Mouse (Mus musculus) cerebellum, adult 2 months (tissue): ENCODE measurements around the gene Leng9. TPM values are rescaled to one million over a fixed set of nuclear protein-coding genes. Genes with fewer than 3 reads are reported as not detected.

Experiments used
- DNase-seq, 2 experiments: peaks; one replicate each; pipeline ENCODE4 v3.0.0; 2021
- H3K27ac ChIP-seq: fragments of 200-500 bp; 2 replicates; pipeline ENCODE4 v1.5.1; 2012; ENCODE audit warnings: low read length, control low read depth, inconsistent platforms; ENCODE audit not compliant: insufficient read depth
- H3K27me3 ChIP-seq: fragments of 200-500 bp; 2 replicates; pipeline ENCODE4 v1.6.1; 2012; ENCODE audit warnings: inconsistent platforms, mild to moderate bottlenecking, low read length, moderate library complexity; ENCODE audit not compliant: control insufficient read depth, insufficient read depth
- H3K4me1 ChIP-seq: fragments of 200-500 bp; 2 replicates; pipeline ENCODE4 v1.6.1; 2011; ENCODE audit warnings: low read length; ENCODE audit not compliant: control insufficient read depth, insufficient read depth
- H3K4me3 ChIP-seq: fragments of 200-500 bp; replicated peaks from 2 replicates; pipeline ENCODE3; 2011; ENCODE audit warnings: mild to moderate bottlenecking, low read depth, low read length, control low read depth; ENCODE audit not compliant: insufficient read depth
- CTCF ChIP-seq: fragments of 200-500 bp; IDR thresholded peaks from 2 replicates; pipeline ENCODE4 v1.5.1; 2011; ENCODE audit warnings: low read depth, mild to moderate bottlenecking, control low read depth, low read length, moderate library complexity, borderline replicate concordance; ENCODE audit not compliant: insufficient read depth
- POLR2A ChIP-seq: fragments of 200-500 bp; IDR thresholded peaks from 2 replicates; pipeline ENCODE4 v1.6.1; 2011; ENCODE audit warnings: low read length, control low read depth, borderline replicate concordance; ENCODE audit not compliant: insufficient read depth
- WGBS: fragments of 180-500 bp; shearing (Covaris S2); methylation state at CpG from one replicate; pipeline ENCODE4 v1.1.7; 2018; 5-methylcytosine and 5-hydroxymethylcytosine counted together
- polyA plus RNA-seq: library from polyadenylated mRNA; depleted of rRNA; stranded (reverse); fragments of >200 nt; gene quantifications from 2 replicates; pipeline ENCODE4 v1.2.3, GENCODE M21; 2012

The Leng9 gene
- polyA plus RNA-seq, 1 experiment: 8.8 TPM

DNA sequence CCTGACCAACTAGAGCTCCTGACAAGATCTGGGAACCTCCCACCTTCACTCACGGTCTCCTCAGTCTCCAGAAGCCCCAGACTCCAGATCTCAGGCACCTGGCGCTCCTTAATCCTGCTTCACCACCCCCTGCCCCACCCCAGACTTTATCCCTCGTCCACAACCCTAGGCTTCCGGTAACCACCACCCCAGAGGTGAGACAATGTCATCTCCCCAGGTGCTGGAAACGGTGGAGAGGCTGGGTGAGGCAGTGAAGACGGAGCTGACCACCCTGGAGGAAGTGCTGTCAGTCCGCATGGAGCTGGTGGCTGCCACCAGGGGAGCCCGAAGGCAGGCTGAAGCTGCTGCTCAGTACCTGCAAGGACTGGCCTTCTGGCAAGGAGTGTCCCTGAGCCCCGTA is 24.9 kb downstream of the Leng9 start:
- no peak for TF ChIP-seq CTCF
- TF ChIP-seq POLR2A: no peak
- Histone ChIP-seq H3K4me1 (peaks cover 33% of the 10 kb centered on the region), H3K27me3 (no peaks in the 10 kb centered on the region), H3K27ac (peak overlapping the region; percentile 53), H3K4me3 (no peak overlapping the region)
- peak in 1 of 2 experiments; percentile 24 for DNase-seq
- 34% methylated on average over 9 of the region's 9 CpGs for WGBS

DNA sequence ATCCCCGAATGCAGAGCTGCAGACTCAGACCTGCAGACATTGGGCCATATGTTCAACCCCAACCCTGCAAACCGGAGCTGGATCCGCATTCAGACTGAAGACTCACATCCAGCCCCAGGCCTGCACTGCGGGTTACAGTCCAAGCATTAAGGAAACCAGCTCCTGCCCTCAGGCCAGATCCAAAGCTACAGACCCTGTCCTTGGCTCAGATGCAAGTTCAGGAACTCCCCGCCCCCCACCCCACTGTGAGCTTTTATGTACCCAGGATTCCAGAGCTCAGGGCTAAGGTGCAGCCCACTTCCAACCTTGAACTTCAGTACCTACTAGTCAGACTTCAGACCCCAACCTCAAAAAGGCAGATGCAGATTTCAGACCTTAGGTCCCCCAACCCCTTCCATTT is 25.3 kb downstream of the Leng9 start:
- Histone ChIP-seq H3K4me3 (no peak overlapping the region), H3K27ac (peak overlapping the region; percentile 53), H3K27me3 (no peaks in the 10 kb centered on the region), H3K4me1 (peaks cover 33% of the 10 kb centered on the region)
- 9% methylated on average over 5 of the region's 5 CpGs for WGBS
- TF ChIP-seq CTCF (no peak), POLR2A (no peak)
- no peak for DNase-seq

DNA sequence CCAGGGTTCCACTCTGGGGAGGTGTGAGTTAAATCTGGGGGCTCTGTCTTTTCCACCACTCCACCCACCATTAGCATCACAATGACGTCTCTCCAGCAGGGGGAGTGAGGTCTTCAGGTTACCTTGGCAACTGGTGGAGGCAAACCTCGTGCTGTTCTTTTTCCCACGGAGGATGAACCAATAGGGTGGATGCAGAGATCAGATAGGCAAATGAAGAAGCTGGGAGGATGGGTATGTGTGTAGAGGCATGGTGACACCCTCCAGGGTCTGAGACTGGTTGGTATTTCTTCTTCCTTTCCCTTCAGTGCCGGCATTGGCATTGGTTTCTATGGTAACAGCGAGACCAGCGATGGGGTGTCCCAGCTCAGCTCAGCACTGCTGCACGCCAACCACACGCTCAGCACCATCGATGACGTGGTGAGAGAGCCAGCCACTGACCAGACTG is 25.8 kb downstream of the Leng9 start:
- WGBS: under 1% methylated on average over 10 of the region's 10 CpGs
- TF ChIP-seq CTCF (peak; percentile 25; the same call in 1 of the 2 replicates), POLR2A (no peak)
- peak; percentile 72 to 82 for DNase-seq
- Histone ChIP-seq H3K4me1 (peaks cover 33% of the 10 kb centered on the region), H3K27ac (peak overlapping the region; percentile 53), H3K4me3 (no peak overlapping the region), H3K27me3 (no peaks in the 10 kb centered on the region)

DNA sequence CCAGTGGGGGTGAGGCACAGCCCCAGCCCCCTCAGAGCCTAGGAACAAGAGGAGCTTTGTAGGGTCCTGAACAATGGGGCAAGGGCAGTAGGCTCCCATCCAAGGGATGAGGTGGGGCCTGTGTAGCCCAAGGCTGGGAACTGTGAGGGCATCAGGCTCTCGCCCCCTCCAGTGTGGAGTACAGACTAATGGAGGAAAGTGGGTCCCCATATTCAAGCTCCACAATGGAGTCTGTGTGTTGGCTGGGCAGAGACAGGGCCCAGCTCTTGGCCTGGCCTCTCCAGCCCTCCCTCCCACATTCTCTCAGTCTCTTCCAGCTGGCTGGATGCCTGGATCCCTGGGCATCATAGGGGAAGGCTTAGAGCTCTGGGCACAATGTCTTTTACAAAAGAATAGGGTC is 26.4 kb downstream of the Leng9 start:
- Histone ChIP-seq H3K27me3 (no peaks in the 10 kb centered on the region), H3K4me3 (no peak overlapping the region), H3K4me1 (peaks cover 33% of the 10 kb centered on the region), H3K27ac (peak overlapping the region; percentile 53)
- TF ChIP-seq CTCF (no peak), POLR2A (no peak)
- DNase-seq: peak; percentile 80 to 88
- 12% methylated on average over 1 of the region's 1 CpGs for WGBS

DNA sequence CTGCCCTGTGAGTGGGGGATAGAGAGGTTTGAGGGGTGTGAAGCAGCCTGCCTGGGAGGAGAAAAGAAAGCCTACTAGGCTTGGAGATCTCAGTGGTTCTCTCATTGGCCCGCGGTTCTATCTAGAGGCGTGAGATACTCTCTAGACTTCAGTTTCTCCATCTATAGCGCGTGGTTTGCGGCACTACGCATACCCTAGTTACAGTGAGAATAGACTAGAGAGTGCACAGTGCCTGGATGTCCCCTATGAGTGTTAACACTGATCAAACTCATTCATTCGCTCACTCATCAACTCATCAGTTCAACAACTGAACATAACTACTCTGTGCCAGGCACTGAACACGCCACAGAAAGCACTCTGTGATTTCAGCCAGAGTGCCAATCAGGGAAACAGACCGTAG is 27.4 kb downstream of the Leng9 start:
- H3K4me3 ChIP-seq: no peak overlapping the region
- peaks cover 33% of the 10 kb centered on the region for H3K4me1 ChIP-seq
- H3K27me3 ChIP-seq: no peaks in the 10 kb centered on the region
- H3K27ac ChIP-seq: peak overlapping the region; percentile 53
- WGBS: 69% methylated on average over 10 of the region's 10 CpGs
- TF ChIP-seq CTCF (no peak), POLR2A (no peak)
- peak in 1 of 2 experiments; percentile 21 for DNase-seq

DNA sequence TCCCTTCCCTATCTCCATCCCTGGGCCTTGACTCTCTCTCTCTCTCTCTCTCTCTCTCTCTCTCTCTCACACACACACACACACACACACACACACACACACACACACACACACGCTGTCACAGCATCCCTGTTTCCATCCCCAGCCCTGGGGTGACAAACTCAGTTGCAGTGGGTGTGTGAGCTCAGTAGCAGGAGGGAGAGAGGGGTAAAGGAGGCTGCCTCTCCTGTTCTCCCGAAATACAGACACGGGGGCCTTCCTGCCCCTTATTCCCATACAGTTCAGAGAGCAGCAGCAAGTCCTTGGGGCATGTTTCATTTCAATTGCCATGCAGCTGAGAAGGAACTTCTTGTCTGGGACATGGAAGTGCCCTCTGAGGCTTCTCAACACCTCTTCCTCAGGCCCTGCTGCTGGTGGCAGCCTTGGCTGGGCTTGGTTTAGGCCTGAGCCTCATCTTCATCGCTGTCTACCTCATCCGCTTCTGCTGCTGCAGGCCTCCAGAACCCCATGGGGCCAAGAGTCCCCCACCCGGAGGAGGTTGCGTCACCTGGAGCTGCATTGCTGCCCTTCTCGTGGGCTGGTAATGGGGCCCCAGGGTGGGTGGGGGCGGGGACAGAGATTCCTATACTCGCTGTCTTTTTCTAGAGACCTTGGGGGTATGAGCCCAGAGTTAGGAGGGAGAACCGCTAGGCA is 28.0 kb downstream of the Leng9 start:
- H3K27ac ChIP-seq: peak overlapping the region; percentile 53; the same call in 1 of the 2 replicates
- no peaks in the 10 kb centered on the region for H3K27me3 ChIP-seq
- peak in 1 of 2 experiments; percentile 28 for DNase-seq
- no peak for TF ChIP-seq POLR2A
- no peak for TF ChIP-seq CTCF
- no peak overlapping the region for H3K4me3 ChIP-seq
- peaks cover 33% of the 10 kb centered on the region for H3K4me1 ChIP-seq
- 34% methylated on average over 11 of the region's 11 CpGs for WGBS

DNA sequence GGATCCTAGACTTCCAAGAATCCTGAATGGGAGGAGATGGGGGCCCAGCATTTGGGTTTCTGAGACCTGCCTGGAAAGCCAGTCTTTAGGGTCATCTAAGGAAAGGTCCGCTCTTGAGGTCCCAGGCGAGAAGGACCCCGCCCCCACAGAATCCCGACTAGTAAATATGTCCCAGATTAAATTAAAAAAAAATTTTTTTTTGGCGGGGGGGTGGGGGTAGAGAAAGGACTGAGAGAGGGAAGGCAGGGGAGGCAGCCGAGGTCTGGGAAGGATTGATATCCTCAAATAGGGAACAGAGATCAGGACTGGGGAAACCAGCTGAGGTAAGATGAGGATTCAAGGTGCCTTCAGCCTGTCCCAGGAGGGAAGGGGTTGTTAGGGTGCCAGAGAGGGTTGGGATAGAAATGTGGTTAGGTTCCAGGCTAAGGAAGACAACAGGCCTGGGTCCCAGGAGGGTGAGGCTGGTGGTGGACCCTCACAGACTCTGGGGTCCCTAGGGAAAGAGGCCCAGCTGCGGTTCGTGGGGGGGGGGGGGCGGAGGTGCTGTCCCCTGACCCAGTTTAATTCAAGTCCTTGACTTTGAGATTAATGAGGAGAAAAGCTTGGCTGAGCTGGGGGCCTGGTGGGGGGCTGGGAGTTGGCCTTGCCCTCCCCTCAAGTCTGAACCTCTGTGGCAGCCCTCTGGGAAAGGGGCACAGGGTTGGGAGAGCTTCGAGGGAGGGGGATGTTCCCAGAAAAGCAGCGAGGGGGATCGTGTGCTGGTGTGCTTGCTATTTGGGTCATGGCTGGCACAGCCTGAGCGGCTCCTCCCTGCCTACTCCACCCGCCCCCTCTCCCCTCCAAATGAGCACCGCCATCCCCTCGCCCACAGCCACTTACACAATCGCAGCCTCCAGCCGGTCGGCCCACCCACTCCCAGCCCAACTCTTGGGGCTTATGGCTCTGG is 29.9 kb downstream of the Leng9 start:
- DNase-seq: peak; percentile 36 to 46
- H3K27me3 ChIP-seq: no peaks in the 10 kb centered on the region
- WGBS: 7% methylated on average over 19 of the region's 19 CpGs
- H3K4me3 ChIP-seq: peak overlapping the region; percentile 62
- peaks cover 33% of the 10 kb centered on the region for H3K4me1 ChIP-seq
- H3K27ac ChIP-seq: peak overlapping the region; percentile 84
- TF ChIP-seq CTCF (no peak), POLR2A (peak; percentile 13; the same call in 1 of the 2 replicates)
